Mouse (Mus musculus) kidney, embryonic 15.5 days (tissue): ENCODE results near the gene Zdhhc23. TPM values are rescaled to one million over a fixed set of nuclear protein-coding genes. Genes with fewer than 3 reads are reported as not detected.
A peak's percentile ranks its signal among the peaks of the same experiment; 100 is the strongest.

Experiments used
- ATAC-seq: fragments of 200-750 bp; cut with Nextera tagmentation; replicated peaks from 2 replicates; pipeline ENCODE4 v1.8.0; 2017; ENCODE audit warnings: moderate TSS enrichment; ENCODE audit not compliant: low FRiP score
- H3K27ac ChIP-seq: fragments of 300-500 bp; sonication (generic); 2 replicates; pipeline ENCODE4 v1.5.1; 2015; ENCODE audit warnings: mild to moderate bottlenecking, inconsistent platforms
- H3K27me3 ChIP-seq: fragments of 300-500 bp; sonication (generic); 2 replicates; pipeline ENCODE4 v1.6.1; 2015; ENCODE audit warnings: inconsistent platforms
- H3K36me3 ChIP-seq: fragments of 300-500 bp; sonication (generic); 2 replicates; pipeline ENCODE4 v1.6.1; 2015; ENCODE audit warnings: inconsistent platforms
- H3K4me1 ChIP-seq: fragments of 300-500 bp; sonication (generic); 2 replicates; pipeline ENCODE4 v1.6.1; 2015; ENCODE audit warnings: inconsistent platforms
- H3K4me2 ChIP-seq: fragments of 300-500 bp; sonication (generic); 2 replicates; pipeline ENCODE4 v1.6.1; 2015; ENCODE audit warnings: moderate library complexity, mild to moderate bottlenecking, inconsistent platforms
- H3K4me3 ChIP-seq: fragments of 300-500 bp; sonication (generic); replicated peaks from 2 replicates; pipeline ENCODE4 v1.5.1; 2015; ENCODE audit warnings: mild to moderate bottlenecking, inconsistent platforms
- H3K9ac ChIP-seq: fragments of 300-500 bp; sonication (generic); 2 replicates; pipeline ENCODE4 v1.6.1; 2015; ENCODE audit warnings: mild to moderate bottlenecking, inconsistent platforms
- H3K9me3 ChIP-seq: fragments of 300-500 bp; sonication (generic); replicated peaks from 2 replicates; pipeline ENCODE4 v1.6.1; 2016; ENCODE audit warnings: inconsistent platforms
- WGBS: fragments of 180-500 bp; shearing (Covaris S2); methylation state at CpG from one replicate; pipeline ENCODE4 v1.1.7; 2015; ENCODE audit warnings: mixed read lengths; 5-methylcytosine and 5-hydroxymethylcytosine counted together
- polyA plus RNA-seq: library from polyadenylated mRNA; unstranded; fragments of >200 nt; fragmentation: Nextera tagmentation; extraction: Ambion mirVana; gene quantifications from 2 replicates; pipeline ENCODE4 v1.2.1, GENCODE M21; 2015

Zdhhc23 gene
- polyA plus RNA-seq, 1 experiment from 2014 or later = 1.7 TPM

DNA sequence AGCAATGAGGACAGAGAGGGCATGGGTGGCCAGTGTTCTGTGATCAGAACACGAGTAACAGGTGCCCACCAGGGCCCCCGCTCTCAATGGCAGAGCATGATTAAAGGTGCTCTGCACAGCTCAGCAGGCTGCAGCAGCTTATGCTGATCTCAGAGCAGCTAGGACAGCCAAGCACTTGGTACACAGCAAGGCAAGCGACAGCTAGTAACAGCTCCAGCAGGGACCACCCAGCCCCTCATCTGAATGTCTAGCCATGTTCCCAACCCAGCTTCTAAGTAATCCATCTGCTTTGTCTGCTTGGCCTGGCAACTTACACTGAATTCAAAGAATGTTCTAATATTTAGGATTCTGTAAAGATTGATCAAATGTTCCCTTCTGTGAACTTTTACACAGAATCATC is 15.8 kb downstream of the Zdhhc23 start:
- H3K27ac ChIP-seq = no peak overlapping the region
- H3K4me2 ChIP-seq = no peak overlapping the region
- H3K4me3 ChIP-seq = no peak overlapping the region
- no peaks in the 10 kb centered on the region for H3K9me3 ChIP-seq
- H3K27me3 ChIP-seq = no peaks in the 10 kb centered on the region
- ATAC-seq = no peak
- no peak overlapping the region for H3K9ac ChIP-seq
- H3K4me1 ChIP-seq = no peaks in the 10 kb centered on the region
- H3K36me3 ChIP-seq = peaks cover 7% of the 10 kb centered on the region
- 83% methylated on average over 3 of the region's 3 CpGs for WGBS

DNA sequence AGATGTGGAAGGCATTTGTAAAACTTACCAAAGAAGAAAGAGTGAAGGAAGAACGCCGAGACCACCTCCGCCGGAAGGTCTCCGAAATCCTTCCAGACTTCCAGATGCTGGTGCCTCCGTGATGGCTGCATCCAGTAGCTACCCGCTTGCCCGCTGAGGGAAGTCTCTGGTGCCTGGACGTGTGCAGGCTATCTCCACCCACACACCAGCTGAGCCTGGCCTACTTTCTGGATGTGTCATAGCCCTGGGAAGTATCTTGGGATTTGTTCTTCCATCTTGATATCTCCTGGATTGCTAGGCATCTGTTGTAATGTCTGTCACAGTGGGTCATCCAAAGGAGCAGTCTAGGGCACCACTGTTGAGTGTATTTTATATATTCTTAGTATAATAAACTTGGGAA is 16.3 kb downstream of the Zdhhc23 start:
- Histone ChIP-seq H3K36me3 (peaks cover 8% of the 10 kb centered on the region), H3K9ac (no peak overlapping the region), H3K4me1 (no peaks in the 10 kb centered on the region), H3K9me3 (no peaks in the 10 kb centered on the region), H3K27me3 (no peaks in the 10 kb centered on the region), H3K4me2 (no peak overlapping the region), H3K27ac (no peak overlapping the region), H3K4me3 (no peak overlapping the region)
- 92% methylated on average over 9 of the region's 9 CpGs for WGBS
- no peak for ATAC-seq

DNA sequence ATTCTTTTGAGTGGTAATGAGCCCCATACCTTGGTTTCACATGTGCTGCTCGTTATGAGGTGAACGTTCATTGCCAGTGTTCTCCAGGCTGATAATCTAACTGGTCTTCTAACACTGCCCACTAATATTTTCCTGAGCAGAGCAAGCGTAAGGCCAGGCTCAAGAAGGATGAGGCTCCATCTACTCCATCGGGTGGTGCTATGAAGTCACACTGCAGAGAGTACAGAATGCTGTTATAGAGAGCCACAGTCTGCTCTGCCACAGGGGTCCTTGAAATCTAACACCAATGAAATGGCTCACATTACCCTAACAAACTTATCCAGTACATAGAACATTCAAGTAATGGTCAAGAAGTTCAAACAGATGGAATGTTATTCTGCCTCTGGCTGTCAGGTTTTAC is 21.6 kb downstream of the Zdhhc23 start:
- no peak overlapping the region for H3K9ac ChIP-seq
- 79% methylated on average over 4 of the region's 4 CpGs for WGBS
- H3K27ac ChIP-seq = no peak overlapping the region
- peak; percentile 58; the same call in 1 of the 2 replicates for ATAC-seq
- H3K9me3 ChIP-seq = no peaks in the 10 kb centered on the region
- peaks cover 27% of the 10 kb centered on the region for H3K36me3 ChIP-seq
- no peak overlapping the region for H3K4me3 ChIP-seq
- no peaks in the 10 kb centered on the region for H3K4me1 ChIP-seq
- H3K4me2 ChIP-seq = no peak overlapping the region
- H3K27me3 ChIP-seq = no peaks in the 10 kb centered on the region

DNA sequence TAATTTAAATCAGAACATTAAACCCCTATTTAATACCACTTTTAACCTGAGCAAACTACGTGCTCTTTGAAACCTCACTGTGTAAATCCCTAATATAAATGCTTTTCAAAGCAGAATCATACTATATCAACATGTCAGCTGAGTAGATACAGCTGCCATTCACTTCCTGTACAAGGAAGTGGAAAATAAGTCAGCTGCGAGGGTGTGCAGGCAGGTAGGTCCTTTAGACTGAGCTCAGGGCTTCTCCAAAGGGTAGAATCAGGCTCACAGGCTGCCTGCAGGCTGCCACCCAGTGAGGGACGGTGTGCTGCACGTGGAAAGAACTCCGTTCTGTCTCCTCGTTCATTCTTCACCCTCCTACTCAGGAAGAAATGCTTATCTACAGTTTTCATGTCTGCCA is 24.7 kb downstream of the Zdhhc23 start:
- Histone ChIP-seq H3K36me3 (peaks cover 22% of the 10 kb centered on the region), H3K27me3 (no peaks in the 10 kb centered on the region), H3K9ac (no peak overlapping the region), H3K4me1 (no peaks in the 10 kb centered on the region), H3K27ac (no peak overlapping the region), H3K4me2 (no peak overlapping the region), H3K9me3 (no peaks in the 10 kb centered on the region), H3K4me3 (no peak overlapping the region)
- no peak for ATAC-seq
- WGBS = 61% methylated on average over 6 of the region's 6 CpGs

DNA sequence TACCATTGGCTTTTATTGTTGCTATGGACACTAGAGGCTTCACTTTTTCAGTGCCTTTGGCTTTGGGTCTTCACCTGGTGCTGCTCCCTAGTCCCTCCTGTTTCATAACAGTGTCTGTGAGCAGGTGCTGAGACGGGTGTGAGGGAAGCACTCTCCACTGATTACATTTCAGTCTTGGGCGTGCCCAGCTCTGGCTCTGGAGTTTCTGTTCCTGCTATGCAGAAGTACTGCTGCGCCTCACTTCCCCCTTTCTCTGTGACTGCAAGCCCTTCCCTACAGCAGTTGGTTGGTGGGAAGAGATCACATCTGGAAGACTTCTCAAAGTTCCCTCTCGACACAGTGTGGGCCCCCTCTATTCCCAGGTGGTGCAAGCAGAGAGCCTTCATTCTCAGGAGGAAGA is 28.0 kb downstream of the Zdhhc23 start:
- 73% methylated on average over 4 of the region's 4 CpGs for WGBS

DNA sequence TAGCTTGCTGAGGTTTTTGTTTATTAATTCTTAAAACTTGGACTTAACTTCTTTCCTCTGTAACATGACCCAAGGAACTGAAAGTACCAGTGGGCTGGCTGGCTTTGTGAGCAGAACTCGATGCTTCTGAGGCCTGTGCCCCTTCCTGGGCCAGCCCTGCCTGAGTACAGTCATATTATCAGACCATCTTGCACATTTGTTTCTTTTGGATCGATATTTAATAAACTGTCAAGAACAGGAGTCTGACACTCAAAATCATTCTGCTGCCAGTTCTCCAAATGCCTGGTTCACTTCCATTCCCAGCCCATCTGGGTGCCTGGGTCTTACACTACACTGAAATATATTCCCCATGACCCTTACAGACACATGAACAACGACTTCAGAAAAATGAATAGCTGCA is 33.7 kb downstream of the Zdhhc23 start:
- no peak for ATAC-seq
- Histone ChIP-seq H3K4me1 (no peaks in the 10 kb centered on the region), H3K9me3 (no peaks in the 10 kb centered on the region), H3K4me3 (no peak overlapping the region), H3K27ac (no peak overlapping the region), H3K27me3 (no peaks in the 10 kb centered on the region), H3K36me3 (no peaks in the 10 kb centered on the region), H3K9ac (no peak overlapping the region), H3K4me2 (no peak overlapping the region)
- 75% methylated on average over 3 of the region's 3 CpGs for WGBS

More for the DNA sequence above, 28.0 kb downstream of the Zdhhc23 start:
- ATAC-seq = no peak
- no peak overlapping the region for H3K4me3 ChIP-seq
- no peaks in the 10 kb centered on the region for H3K27me3 ChIP-seq
- no peaks in the 10 kb centered on the region for H3K9me3 ChIP-seq
- no peak overlapping the region for H3K9ac ChIP-seq
- H3K4me1 ChIP-seq = no peaks in the 10 kb centered on the region
- H3K36me3 ChIP-seq = 0 out of 2 replicates have a peak, but pooled peaks cover 4% of the 10 kb centered on the region
- no peak overlapping the region for H3K27ac ChIP-seq
- no peak overlapping the region for H3K4me2 ChIP-seq

DNA sequence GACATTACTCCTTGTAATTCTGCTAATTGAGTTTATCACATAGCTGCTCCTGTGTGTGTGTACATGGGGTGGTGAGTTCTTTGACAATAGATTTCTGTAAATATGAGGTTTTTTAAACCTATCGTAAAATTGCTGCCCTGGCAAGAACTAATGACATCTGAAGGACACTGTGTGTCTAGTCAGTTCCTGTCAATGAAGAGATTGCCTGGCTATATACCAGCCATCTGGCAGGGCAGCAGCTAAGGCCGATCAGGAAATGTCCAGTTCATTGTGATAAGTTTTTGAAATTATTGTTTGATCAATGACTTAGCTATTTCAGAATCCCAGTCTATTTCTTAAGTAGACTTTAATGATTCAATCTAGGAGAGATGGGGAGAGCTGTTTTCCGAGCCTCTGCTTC is 34.2 kb downstream of the Zdhhc23 start:
- WGBS = 88% methylated on average over 3 of the region's 3 CpGs
- no peak for ATAC-seq
- H3K4me1 ChIP-seq = no peaks in the 10 kb centered on the region
- no peak overlapping the region for H3K4me2 ChIP-seq
- H3K36me3 ChIP-seq = no peaks in the 10 kb centered on the region
- H3K27me3 ChIP-seq = no peaks in the 10 kb centered on the region
- no peaks in the 10 kb centered on the region for H3K9me3 ChIP-seq
- no peak overlapping the region for H3K4me3 ChIP-seq
- H3K27ac ChIP-seq = no peak overlapping the region
- no peak overlapping the region for H3K9ac ChIP-seq

DNA sequence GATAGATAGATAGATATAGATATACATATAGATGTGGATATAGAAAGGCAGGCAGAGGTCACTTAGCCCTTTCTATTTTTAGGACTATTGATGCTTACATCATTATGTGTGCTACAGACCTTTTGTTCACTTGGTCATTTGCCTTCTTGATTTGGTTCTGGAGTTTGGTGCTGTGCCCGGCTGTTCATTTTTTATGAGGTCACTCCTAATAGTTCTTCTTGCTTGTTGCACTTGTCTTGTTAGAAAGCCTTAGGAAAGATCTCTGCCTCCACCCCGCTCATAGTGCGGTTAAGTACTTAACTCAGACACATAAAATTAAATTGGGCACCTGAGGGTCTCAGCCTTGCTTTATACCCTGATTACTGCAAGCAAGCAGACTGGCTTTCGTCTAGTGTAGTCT is 38.7 kb downstream of the Zdhhc23 start:
- Histone ChIP-seq H3K27ac (no peak overlapping the region), H3K36me3 (no peaks in the 10 kb centered on the region), H3K4me2 (no peak overlapping the region), H3K9me3 (no peaks in the 10 kb centered on the region), H3K4me1 (no peaks in the 10 kb centered on the region), H3K4me3 (no peak overlapping the region), H3K9ac (no peak overlapping the region), H3K27me3 (no peaks in the 10 kb centered on the region)
- 87% methylated on average over 4 of the region's 4 CpGs for WGBS
- no peak for ATAC-seq

DNA sequence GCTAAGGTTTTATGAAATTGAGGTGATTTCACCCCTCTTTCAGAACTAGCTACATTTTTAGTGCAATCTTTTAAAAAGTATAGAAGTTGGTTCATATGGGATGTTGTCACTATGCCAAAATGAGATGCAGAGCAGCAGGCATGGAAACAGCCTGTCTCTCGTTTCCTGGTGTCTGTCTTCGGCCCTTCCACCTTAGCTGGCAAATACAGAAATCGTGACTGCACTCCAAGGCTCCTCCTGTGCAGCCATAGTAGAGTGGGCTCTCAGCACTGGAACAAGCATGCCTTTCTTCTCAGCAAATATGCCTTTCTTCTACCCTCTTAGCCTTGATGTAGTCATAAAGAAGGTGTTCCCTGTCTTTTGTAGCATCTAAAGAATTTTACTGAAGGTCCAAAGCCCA is 43.7 kb downstream of the Zdhhc23 start:
- WGBS = 78% methylated on average over 3 of the region's 3 CpGs
- no peak overlapping the region for H3K4me3 ChIP-seq
- H3K9me3 ChIP-seq = no peaks in the 10 kb centered on the region
- H3K4me2 ChIP-seq = no peak overlapping the region
- no peaks in the 10 kb centered on the region for H3K27me3 ChIP-seq
- ATAC-seq = no peak
- H3K9ac ChIP-seq = no peak overlapping the region
- no peak overlapping the region for H3K27ac ChIP-seq
- H3K36me3 ChIP-seq = no peaks in the 10 kb centered on the region
- no peaks in the 10 kb centered on the region for H3K4me1 ChIP-seq

DNA sequence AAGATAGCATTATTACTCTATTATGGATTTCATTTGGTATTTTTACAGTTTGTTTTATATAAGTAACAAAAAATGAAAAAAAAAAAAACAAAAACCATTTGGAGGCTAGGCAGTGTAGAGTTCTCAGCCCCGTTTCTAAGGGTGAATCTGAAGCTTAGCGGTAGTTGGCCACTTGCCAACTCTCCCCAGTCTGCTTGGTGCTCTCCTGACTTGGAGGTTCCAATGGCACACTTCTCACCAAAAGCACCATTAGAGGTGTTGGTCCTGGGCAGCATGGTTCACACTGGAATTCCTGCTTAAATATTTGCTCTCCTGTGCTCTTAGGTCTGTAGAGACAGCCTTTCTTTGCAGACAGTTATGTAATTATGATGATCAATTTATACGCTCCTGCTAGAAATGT is 44.2 kb downstream of the Zdhhc23 start:
- H3K9me3 ChIP-seq = no peaks in the 10 kb centered on the region
- H3K27ac ChIP-seq = no peak overlapping the region
- 70% methylated on average over 3 of the region's 3 CpGs for WGBS
- H3K27me3 ChIP-seq = no peaks in the 10 kb centered on the region
- H3K4me1 ChIP-seq = no peaks in the 10 kb centered on the region
- no peak overlapping the region for H3K9ac ChIP-seq
- H3K4me2 ChIP-seq = no peak overlapping the region
- no peaks in the 10 kb centered on the region for H3K36me3 ChIP-seq
- no peak for ATAC-seq
- no peak overlapping the region for H3K4me3 ChIP-seq

DNA sequence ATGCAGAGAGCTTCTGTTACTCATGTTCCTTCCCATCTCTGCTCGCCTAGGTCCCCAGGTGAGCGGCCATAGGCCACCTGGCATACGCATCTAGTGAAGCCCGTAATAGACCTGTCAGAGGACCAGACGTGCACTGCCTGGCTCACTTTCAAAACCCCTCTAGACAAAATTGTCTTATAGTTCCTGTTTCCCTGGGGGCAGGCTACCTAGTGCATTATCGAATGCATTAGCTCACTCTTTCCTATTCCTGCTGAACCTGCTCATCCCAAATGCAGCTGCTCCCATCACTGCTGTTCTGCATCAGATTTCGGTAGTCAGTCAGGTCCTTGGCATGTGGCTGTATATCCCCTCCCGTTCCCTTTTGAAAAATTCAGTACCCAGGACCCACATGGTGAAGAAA is 44.7 kb downstream of the Zdhhc23 start:
- WGBS = 90% methylated on average over 8 of the region's 8 CpGs
- Histone ChIP-seq H3K27ac (no peak overlapping the region), H3K9me3 (no peaks in the 10 kb centered on the region)

DNA sequence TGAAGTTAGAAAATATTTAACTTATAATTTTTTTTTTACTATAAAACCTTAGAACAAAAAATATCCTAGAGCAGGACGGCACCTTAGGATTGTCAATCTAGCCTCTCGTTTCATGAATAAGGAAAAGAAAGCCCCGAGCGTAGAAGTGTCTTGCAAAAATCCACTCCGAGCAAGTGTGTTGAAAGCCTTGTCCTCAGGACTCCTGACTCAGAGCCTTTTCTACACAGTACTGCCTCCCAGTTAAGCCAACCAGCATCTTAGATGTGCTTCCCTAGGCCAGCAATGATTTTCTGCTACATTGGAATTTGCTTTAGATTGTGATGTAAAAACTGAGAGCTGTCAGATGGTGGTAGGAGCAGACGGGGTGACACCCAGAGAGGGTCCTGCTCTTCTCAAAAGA is 46.5 kb downstream of the Zdhhc23 start:
- no peak overlapping the region for H3K4me3 ChIP-seq
- H3K36me3 ChIP-seq = no peaks in the 10 kb centered on the region
- 87% methylated on average over 6 of the region's 6 CpGs for WGBS
- H3K27ac ChIP-seq = no peak overlapping the region
- ATAC-seq = no peak
- H3K27me3 ChIP-seq = no peaks in the 10 kb centered on the region
- no peaks in the 10 kb centered on the region for H3K4me1 ChIP-seq
- no peak overlapping the region for H3K4me2 ChIP-seq
- no peaks in the 10 kb centered on the region for H3K9me3 ChIP-seq
- H3K9ac ChIP-seq = no peak overlapping the region

More for the DNA sequence above, 44.7 kb downstream of the Zdhhc23 start:
- no peak overlapping the region for H3K9ac ChIP-seq
- ATAC-seq = no peak
- no peaks in the 10 kb centered on the region for H3K27me3 ChIP-seq
- H3K4me1 ChIP-seq = no peaks in the 10 kb centered on the region
- H3K4me3 ChIP-seq = no peak overlapping the region
- no peak overlapping the region for H3K4me2 ChIP-seq
- no peaks in the 10 kb centered on the region for H3K36me3 ChIP-seq

DNA sequence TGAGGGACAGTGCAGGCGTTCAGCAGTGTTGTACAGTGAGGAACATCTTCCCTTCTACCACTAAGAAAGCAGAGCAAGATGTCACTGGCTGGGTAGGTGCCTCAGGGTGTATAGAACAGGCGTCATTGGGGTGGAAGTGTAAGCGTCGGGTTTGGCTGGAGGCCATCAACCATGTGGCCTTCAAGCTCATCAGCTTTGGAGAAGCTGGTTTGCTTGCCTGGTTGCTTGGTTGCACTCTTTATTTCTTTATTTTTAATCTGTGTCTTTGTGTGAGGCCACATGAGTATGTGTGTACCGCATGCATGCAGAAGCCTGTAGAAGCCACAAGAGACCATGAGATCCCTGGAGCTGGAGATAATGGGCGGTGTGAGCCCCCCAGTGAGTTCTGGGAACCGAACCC is 47.3 kb downstream of the Zdhhc23 start:
- 83% methylated on average over 7 of the region's 7 CpGs for WGBS
- H3K27ac ChIP-seq = no peak overlapping the region
- H3K4me1 ChIP-seq = no peaks in the 10 kb centered on the region
- no peak overlapping the region for H3K4me3 ChIP-seq
- H3K27me3 ChIP-seq = no peaks in the 10 kb centered on the region
- no peak overlapping the region for H3K4me2 ChIP-seq
- H3K9ac ChIP-seq = no peak overlapping the region
- no peaks in the 10 kb centered on the region for H3K36me3 ChIP-seq
- no peak for ATAC-seq
- no peaks in the 10 kb centered on the region for H3K9me3 ChIP-seq
